Mouse (Mus musculus): ENCODE data around the gene Wnt3a.
A peak's percentile ranks its signal among the peaks of the same experiment; 100 is the strongest.
"Not testable (repeated sequence)": the region's sequence is repeated elsewhere in the genome, so short reads cannot be mapped to it uniquely, and the experiment has no call there.

Gene Wnt3a

DNA sequence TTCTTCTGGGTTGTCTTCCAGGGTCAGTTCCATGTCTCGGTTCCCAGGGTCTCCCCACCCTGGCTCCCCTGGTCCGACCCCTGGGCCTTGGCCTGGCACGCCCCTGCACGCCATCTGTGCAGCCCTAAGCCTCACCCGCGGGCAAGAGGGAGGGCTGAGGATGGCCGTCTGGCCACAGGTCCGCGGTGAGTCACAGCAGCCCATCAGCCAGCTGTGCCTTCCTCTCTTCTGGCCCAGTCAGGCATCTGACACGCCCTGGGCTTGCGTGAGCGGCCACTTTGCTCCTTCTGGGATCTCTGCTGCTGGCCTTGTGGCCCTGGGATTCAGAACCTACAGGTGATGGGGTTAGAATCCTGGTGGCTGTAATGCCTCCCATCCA lies 17.6 kb upstream of the Wnt3a start:
- DNase-seq (ENCODE audit: low read depth, low spot score) = no peak

DNA sequence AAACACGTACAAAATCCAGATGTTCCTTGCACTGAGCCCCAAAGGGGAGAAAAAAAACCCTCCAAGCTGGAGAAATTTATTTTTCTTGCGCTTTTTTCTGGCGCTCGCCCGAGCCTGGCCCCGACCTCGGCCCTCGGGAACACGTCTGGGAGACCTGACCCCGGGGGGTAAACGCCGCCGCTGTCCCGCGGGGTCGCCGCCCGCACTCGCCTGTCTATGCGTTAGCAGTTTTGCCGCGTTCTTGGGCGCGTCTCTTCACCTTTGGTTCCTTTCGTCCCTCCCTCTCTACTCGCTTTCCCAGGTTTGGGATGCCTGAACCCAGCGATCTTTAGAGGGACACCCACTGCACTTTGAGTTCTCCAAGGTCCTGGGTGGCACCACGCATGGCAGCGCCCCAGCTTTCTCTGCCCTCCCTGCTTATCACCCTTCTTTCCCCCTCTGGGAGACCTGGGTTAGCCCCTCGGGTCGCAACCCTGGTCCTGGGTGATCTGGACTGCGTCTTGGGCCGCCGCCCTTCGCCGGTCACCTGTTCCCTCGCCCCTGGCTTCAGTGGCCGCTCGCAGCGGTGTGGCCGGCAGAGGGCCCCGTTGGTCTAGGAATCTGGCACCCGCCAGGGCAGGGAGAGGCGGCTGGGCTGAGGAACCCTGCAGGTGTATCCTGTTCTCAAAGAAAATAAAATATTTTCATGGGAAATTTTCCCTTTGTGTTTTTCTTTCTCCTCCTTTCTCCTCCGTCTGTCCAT lies 17.0 kb upstream of the Wnt3a start:
- DNase-seq (ENCODE audit: low read depth, low spot score) = peak; percentile 24

DNA sequence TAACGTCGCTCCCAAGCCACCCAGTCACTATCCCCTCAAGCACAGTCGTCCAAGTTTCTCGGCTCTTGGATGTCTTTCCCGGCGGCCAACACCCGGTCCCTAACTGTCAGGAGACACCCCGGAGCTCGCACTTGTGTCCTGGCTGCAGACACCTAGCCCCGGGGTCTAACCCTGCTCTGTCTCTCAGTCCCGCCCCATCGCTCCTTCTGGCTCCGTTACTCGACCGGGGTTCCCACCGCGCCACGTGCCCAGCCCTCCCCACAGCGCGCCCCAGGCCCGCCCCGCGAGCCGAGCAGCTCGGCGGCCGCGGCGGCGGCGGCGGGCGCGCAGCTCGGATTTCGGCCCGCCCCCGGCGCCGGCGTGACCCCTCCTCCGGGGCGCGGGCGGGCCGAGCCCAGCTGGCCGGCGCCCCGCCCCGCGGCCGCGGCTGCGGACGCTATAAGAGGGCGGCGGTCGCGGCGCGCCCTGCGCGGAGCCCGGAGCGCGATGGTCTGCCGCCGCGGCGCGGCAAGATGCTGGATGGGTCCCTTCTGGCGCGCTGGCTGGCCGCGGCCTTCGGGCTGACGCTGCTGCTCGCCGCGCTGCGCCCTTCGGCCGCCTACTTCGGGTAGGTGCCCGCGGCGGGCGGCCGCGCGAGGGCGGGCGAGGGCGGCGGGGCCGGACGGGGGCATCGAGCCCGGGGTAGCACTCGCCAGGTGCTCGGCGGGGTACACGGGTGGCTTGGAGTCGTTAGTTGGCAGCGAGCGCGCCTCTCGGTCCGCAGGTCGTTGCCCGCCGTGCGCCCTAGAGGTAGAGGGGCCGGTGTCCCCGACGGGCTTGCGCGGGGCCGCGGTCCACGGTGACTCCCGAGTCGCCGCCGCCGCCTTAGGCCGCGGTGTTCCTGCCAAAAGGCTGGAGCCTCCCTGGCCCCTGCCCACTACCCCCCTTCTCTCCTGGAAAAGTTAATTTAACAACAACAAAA lies 16.2 kb upstream of the Wnt3a start, which contains the start of gene Wnt9a:
TSS of gene Wnt9a (plus strand) at position 468 of the 961 bp plus-strand sequence.
- DNase-seq (ENCODE audit: low read depth, low spot score) = no peak

DNA sequence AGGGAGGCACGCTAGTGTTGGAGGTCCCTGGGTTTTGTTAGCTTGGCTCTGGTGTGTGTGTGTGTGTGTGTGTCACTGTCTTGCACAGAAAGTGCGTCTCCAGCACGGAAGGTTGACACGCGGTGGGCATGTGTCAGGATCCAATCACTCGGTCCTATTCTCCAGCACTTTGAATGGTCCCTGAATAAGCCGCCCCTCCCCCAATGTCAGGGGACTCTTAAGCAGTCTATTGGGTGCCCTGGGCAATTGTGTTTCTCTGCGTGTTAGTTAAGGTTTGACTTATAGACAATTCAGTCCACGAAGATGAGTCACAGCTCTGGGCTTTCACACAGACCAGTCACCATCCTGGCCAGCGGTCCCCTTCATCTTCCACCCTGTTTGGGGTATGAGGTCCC lies 15.3 kb upstream of the Wnt3a start:
- no peak for DNase-seq (ENCODE audit: low read depth, low spot score)

DNA sequence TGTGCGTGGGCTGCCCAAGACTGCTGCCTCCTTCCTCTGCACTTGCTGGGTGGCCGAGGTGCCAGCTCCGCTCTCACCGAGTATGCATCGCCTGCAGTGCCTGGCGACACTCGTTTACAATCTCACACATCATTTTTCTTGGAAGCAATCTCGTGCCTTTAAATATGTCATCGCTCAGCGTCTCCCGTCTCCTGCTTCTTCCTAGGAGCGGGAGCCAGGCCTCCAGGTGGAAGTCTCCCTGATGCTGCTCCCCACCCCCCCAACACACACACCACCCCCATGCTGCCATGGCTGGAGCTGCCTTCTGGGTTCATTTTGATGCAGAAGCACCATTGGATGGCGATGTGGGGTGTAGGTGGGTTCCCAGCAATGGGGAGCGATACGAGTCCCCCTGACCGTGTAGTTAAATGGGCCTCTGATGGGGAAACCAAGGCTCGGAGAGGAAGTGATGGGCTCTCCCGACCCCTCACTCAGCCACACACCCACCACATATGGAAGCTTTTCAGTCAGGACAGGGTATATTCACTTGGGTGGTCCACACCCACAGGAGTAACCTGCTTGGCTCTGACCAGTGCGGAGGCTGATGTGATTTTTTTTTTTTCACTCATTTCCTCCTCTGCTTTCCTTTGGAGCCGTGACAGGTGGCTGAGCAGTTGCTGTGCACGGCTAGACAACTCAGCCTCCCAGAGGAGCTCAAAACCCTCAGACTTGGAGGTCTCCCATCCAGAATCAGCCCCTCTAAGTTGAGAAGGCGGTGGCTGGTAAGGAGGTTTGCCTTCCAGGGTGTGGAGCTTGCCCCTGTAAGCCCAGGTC lies 14.7 kb upstream of the Wnt3a start:
- DNase-seq (ENCODE audit: low read depth, low spot score) = no peak

DNA sequence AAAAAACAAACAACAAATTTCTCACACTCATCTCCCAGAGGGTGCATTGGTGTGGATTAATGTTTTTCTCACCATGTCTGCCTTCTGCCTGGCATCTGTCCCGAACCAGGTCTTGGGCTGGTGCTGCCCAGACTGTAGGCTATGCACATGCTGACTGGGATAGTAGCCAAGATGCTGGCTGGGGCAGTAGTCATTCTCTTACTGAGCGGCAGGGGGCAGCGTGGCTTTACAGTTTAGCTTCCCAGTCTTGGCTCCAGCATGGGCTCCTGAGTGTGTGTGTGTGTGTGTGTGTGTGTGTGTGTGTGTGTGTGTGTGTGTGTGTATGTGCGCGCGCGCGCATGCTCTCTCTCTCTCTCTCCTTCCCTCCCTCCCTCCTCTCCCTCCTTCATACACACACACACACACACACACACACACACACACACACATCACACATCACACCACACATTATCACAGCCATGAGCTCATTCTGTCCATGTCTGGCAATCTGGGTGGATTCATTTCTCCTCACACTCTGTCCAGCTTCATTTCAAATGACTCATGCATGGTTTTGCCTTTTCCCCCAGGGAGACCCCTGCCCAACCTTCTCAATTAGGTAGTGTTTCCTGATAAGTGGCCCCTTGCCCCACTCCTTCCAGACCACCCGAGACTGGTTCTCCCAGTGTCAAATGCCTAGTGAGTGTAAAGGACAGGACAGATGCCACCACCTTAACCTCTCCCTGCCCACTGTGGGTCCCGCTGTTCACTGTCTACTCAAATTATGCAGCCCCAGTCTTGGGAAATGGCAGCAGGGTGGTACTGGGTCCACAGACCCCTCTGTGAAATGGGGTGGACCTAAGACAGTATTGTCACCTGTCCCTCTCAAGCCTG lies 12.4 kb upstream of the Wnt3a start:
- DNase-seq (ENCODE audit: low read depth, low spot score) = peak; percentile 79

DNA sequence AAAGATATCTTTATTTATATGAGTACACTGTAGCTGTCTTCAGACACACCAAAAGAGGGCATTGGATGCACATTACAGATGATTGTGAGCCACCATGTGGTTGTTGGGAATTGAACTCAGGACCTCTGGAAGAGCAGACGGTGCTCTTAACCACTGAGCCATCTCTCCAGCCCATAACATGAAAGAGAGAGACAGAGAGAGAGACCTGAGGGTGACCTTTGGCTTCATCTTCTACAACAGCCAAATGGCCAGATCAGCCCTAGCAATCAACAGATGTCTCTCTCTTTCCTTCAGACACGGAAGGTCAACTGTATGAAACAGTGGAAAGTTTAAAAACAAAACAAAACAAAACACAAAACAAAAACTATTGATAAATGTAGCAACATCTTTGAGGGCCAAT lies 10.5 kb upstream of the Wnt3a start:
- not testable (repeated sequence) for DNase-seq (ENCODE audit: low read depth, low spot score)

DNA sequence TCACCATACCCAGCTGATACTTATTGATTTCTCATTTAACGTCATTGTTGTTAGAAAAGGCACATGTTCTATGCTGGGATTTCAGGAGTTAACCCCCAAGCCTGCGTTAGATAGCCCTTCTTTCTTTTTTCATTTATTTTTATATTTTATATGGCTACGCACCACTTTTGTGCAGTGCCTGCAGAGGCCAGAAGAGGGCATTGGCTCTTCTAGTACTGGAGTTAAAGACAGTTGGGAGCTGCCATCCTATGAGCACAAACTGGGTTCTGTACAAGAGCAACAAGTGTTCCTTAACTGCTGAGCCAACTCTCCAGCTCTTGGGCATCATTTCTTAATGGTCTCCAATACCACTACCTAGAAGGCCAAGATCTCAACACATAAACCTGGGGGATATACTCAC lies 9.6 kb upstream of the Wnt3a start:
- DNase-seq (ENCODE audit: low read depth, low spot score) = peak; percentile 40

DNA sequence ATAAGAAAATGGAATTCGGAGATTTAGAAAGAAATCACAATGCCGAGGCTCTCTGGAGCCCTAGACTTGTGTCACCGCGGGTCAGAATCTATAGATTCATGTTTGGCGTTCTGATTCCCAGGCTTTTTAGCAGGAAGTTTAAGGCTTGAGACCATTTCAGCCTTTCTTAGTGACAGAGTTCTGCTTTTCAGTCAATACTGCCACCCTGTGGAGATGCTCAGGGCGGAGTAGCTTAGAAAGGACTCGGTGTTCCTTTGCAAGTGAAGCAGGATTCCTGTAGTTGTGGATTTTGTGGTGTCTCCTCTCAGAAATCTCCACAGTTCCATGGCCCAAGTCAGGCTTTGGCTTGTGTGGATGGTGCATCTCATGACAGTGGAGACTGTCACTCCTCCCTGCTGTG lies 7.4 kb upstream of the Wnt3a start:
- DNase-seq (ENCODE audit: low read depth, low spot score) = peak; percentile 32

DNA sequence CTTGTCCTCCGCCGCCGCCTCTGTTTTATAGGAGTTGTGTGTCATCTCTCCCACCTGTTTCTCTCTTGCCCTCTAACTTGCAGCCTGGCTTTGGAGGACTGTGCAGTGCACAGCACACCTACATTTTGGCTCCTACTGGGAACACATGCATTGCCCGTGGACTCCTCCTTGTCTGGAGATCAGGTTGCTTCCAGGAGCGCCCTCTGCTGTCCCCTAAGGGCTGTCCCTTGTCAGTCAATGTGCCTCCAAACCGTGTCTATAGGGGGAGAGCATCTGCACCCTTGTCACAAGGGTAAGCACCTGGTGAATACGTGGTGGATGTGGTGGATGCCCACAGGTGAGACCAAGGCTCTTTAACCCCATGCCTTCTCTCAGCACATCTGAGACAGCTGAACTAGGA lies 3.1 kb upstream of the Wnt3a start:
- peak; percentile 64 for DNase-seq (ENCODE audit: low read depth, low spot score)

DNA sequence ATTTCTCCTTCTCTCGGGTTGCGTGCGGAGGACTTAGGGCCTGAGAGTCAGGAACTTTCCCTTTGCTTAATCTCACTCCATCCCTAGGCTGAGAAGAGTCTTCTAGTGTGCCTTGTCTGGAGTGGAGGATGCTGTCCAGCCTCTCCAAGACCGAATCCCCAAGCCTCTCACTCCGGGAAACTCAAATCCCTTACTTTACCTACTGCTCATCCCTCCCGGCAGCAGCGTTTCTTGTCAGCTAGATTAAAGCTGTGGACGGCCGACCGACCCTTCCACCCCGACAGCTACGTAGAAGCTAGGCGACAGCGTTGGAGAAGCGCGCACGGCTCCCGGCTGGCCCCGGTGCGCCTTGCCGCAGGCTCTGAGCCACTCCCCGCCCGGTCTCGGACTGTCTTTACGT lies 846 bp downstream of the Wnt3a start:
- no peak for DNase-seq (ENCODE audit: low read depth, low spot score)

DNA sequence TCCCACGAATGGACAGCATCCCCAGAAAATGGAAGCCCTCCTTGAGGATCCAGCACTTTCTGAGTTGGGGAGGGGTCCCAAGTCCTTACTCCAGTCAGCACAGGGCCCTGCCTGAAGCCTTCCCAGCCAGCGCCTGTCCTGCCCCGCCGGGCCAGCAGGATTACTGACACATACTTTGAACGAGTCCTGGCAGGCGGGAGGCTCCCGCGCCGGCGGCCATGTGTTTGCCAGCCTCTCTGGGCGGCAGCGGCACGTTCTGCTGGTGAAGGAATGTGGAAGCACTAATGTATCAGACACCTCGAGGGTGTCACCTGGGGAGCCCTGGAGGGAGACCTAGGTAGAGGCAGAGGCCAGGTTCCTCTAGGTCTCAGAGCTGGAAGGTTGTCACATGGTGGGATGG lies 6.4 kb downstream of the Wnt3a start:
- no peak for DNase-seq (ENCODE audit: low read depth, low spot score)

DNA sequence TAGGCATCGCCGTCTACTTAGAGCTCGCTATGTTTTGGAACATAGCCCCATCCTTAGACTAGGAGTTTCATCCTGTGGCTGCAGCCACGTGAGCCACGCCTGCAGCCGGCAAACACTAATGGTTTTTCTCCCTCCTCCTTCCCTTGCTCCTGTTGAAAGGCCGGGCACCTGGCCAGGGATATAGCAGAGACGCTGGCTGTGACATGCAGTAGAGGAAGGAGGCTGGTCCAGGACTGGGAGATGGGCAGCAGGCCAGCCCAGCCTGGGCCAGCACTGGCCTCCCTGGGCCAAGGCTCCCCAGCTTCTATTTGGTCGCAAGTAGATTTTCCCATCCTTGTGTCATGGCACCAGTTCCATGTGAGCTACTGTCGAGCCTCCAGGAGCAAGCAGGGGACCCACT lies 7.6 kb downstream of the Wnt3a start:
- DNase-seq (ENCODE audit: low read depth, low spot score) = no peak

DNA sequence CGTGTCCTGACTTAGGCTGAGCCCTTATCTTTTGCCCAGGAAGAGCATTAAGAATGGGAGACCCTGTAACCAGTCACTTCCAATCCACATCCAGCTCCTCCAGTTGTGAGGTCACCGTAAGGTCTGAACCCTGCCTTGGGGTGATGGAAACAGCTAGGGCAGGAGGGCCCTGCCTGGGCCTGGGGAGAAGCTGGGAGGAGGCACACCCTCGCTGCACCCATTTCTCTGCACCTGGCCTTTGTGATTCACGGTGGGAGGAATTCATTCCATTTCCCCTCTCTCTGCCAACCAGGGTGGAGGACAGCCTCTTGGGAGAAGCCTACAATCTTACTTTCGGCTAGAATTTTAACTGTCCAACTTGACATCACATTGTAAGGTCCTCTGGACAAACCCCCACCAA lies 8.4 kb downstream of the Wnt3a start:
- no peak for DNase-seq (ENCODE audit: low read depth, low spot score)

DNA sequence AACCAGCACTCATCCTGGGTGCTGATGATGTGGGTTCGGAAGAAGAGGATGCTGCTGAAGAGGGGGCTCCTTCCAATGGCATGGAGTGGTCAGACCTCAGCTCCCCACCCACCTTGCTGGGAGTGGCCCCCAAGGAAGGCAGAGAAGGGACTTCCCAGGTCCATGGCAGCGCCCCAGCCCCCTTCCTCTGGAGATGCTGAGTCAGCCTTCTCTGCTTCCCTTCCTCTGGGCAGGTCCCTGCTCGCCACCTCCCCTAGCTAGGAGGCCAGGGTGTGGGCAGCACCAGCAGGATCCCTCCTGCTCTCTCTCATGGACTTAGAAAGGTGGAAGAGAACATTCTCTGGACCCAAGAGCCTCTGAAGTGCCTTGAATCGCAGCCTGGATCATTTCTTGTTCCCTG lies 12.5 kb downstream of the Wnt3a start:
- no peak for DNase-seq (ENCODE audit: low read depth, low spot score)

DNA sequence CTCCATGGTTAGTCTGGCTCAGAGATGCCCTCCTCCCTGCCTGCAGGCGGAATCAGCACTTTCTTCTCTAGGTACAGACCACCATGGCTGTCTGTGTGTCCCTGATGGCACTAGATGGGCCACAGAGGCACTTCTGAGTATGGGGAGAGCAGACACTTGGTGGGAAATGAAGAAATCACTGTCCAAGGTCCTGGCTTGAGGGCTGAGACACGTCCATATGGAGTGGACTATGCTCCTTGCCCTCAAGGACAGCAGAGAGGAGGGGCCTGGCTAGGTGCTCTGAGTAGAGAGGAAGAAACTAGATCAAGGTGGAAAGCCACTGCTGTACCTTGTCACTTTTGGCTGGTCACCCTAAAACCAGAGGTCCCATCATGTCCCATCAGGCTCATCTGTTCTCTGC lies 13.7 kb downstream of the Wnt3a start:
- no peak for DNase-seq (ENCODE audit: low read depth, low spot score)

DNA sequence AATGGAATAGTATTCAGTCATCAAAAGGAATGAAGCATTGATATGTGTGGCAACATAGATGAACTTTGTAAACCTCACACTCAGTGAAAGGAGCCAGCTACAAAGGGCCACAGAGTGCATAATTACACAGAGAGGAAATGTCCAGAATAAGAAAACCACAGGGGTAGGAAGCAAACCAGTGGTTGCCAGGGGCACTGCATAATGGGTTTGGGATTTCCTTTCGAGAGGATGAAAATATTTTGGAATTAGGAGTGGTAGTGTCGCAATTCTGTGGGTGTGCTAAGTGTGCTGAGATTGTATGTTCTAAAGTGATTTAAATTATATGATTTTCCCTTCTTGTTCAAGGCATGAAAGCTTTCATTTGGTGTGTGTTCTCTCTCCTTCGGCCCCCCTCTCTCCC lies 16.4 kb downstream of the Wnt3a start:
- no peak for DNase-seq (ENCODE audit: low read depth, low spot score)

DNA sequence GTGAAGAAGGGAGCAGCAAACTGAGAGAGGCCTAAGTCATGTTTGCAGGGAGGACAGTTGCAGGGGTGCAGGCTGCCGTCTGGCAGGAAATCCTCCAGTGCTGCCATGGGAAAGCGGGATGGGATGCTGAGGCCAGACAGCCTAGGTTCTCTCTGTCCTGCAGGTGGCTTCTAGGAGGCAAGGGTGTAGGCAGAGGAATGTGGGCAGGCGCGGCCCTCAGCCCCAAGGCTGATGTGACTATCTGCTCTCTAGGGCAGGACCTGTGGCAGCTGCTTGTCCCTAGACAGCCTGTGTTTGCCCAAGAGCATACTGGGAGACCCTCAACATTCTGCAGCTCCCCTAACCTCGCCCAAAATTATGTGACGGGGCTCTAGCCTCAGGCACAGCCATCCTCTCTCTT lies 23.8 kb downstream of the Wnt3a start:
- no peak for DNase-seq (ENCODE audit: low read depth, low spot score)

DNA sequence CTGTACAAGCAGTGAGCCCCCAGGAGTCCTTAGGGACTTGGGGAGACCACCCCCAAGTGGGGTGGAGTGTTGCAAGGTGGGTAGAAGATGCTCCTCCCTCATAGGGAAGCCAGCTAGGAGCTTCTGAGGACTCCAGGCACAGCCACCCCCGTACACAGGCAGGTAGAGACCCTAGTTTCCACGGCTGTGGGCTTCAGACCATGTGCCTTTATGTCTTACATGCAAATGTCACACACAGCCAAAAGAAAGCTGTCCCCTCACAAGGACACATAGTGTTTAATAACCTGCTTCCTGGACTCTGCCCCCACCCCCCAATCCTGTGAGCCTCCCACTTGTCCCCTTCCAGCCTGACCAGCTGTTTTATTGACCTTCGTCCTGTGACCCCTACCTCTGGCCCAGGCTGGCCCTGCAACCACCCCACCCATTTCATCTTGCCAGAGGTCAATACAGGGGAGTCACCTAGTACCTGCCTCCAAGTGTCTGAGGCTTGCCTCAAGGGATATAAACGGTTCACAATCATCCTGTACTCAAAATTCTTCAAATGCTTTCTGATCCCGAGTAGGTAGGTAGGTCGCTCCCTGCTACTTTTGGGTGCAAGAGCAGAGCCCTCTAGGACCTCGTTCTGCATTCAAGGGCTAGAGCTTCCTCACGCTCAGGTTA lies 25.3 kb downstream of the Wnt3a start:
- no peak for DNase-seq (ENCODE audit: low read depth, low spot score)

DNA sequence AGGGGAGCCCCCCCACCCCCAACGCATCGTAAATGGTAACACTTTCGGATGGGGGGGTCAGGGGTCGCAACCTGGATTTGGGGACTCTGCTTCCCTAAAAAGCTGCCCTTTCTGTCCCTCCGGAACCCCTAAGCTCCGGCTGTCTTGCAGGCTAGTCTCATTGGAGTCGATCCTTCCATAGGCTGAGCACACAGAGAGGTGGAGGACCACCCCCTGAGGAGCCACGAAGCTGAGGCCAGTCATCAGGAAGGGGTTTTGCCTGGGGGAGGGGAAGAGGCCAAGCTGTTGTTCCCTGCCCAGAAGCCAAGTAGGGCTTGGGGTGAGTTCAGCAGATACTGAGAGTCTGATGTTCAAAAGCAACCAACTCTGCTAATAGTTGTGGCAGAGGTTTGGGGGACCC lies 26.0 kb downstream of the Wnt3a start:
- no peak for DNase-seq (ENCODE audit: low read depth, low spot score)
